Mouse (Mus musculus) left cerebral cortex, postnatal 25 days (tissue): ENCODE data around the gene Slc38a9. TPM values are rescaled to one million over a fixed set of nuclear protein-coding genes. Genes with fewer than 3 reads are reported as not detected.

ENCODE experiments used
- total RNA-seq, 2 experiments: library from RNA; stranded (reverse); gene quantifications; 2 replicates each; pipeline ENCODE4 v1.2.3; 2021

Slc38a9 gene
- total RNA-seq, 2 experiments from 2014 or later: 18.9 to 25.8 TPM

Other genes starting within 250 kb of the Slc38a9 start
- gene Il6st, start 196.7 kb upstream of the Slc38a9 start, total RNA-seq: 10 to 100 TPM; 85.9 to 91.3 TPM
- under 1 TPM; 0.16 to 0.37 TPM for gene Il31ra, start 66.4 kb upstream of the Slc38a9 start, total RNA-seq
- gene Ddx4, start 8.3 kb upstream of the Slc38a9 start, total RNA-seq: 1 to 10 TPM; 1.1 to 1.3 TPM
- gene Plpp1, start 140.0 kb downstream of the Slc38a9 start, total RNA-seq: 10 to 100 TPM; 28.5 to 29.4 TPM